22 mouse cellular contexts compared by ENCODE assay signal in genomic region chr5:103515876-103516275, GRCm38 (mm10).
"Had no signal": no experiment of that assay in that cellular context is flagged by ENCODE, and none has a peak within 500 bp of the region (broad histone marks: within the 10 kb centered on the region; RNA-seq: fewer than 3 reads in every experiment).

No protein-coding gene starts in this region.

- DNase-seq: kidney, postnatal 14 days; kidney, postnatal 4 days; left cerebral cortex, postnatal 4 days; liver, postnatal 0 days; lung, embryonic 14.5 days; right cerebral cortex, adult 18-20 months; right cerebral cortex, postnatal 14 days; right cerebral cortex, postnatal 4 days; thymus, adult 2 months; thymus, postnatal 14 days; thymus, postnatal 4 days had no signal

- ATAC-seq: liver, postnatal 0 days; lung, postnatal 0 days; midbrain, embryonic 15.5 days had no signal

- H3K4me1 ChIP-seq: limb, embryonic 12.5 days; limb, embryonic 15.5 days; midbrain, embryonic 15.5 days; neural tube, embryonic 12.5 days; neural tube, embryonic 15.5 days had no signal

- H3K36me3 ChIP-seq: limb, embryonic 12.5 days; midbrain, embryonic 12.5 days; midbrain, embryonic 15.5 days; neural tube, embryonic 12.5 days; neural tube, embryonic 15.5 days had no signal

- H3K4me3 ChIP-seq: limb, embryonic 12.5 days; limb, embryonic 15.5 days; midbrain, embryonic 12.5 days; midbrain, embryonic 15.5 days; neural tube, embryonic 12.5 days; neural tube, embryonic 15.5 days had no signal

- H3K27me3 ChIP-seq: limb, embryonic 12.5 days; limb, embryonic 15.5 days; midbrain, embryonic 12.5 days; midbrain, embryonic 15.5 days; neural tube, embryonic 12.5 days; neural tube, embryonic 15.5 days had no signal

- H3K4me2 ChIP-seq: limb, embryonic 12.5 days; limb, embryonic 15.5 days; liver, embryonic 11.5 days; lung, embryonic 14.5 days; midbrain, embryonic 12.5 days; midbrain, embryonic 15.5 days; neural tube, embryonic 12.5 days; neural tube, embryonic 15.5 days had no signal

- H3K27ac ChIP-seq: limb, embryonic 12.5 days; limb, embryonic 15.5 days; liver, embryonic 14.5 days; macrophage; midbrain, embryonic 12.5 days; midbrain, embryonic 15.5 days; neural tube, embryonic 12.5 days; neural tube, embryonic 15.5 days; stomach, postnatal 0 days had no signal

- H3K9me3 ChIP-seq: limb, embryonic 12.5 days; limb, embryonic 15.5 days; midbrain, embryonic 12.5 days; midbrain, embryonic 15.5 days; neural tube, embryonic 12.5 days; neural tube, embryonic 15.5 days had no signal

- H3K9ac ChIP-seq: limb, embryonic 12.5 days; limb, embryonic 15.5 days; liver, embryonic 14.5 days; liver, postnatal 0 days; lung, embryonic 14.5 days; midbrain, embryonic 12.5 days; midbrain, embryonic 15.5 days; neural tube, embryonic 12.5 days; neural tube, embryonic 15.5 days had no signal
